Mouse (Mus musculus) liver, adult 10 weeks (tissue): Measurements from ENCODE around the gene Caml. TPM values are rescaled to one million over a fixed set of nuclear protein-coding genes. Genes with fewer than 3 reads are reported as not detected.

ENCODE experiments used
- polyA plus RNA-seq: library from polyadenylated mRNA; stranded (reverse); fragments of 350-450 nt; fragmentation: Illumina TruSeq; extraction: RNeasy Lipid Tissue Mini Kit (QIAGEN cat#74804); gene quantifications from one replicate; pipeline ENCODE4 v1.2.3, GENCODE M21; 2014; ENCODE audit warnings: low read depth, low replicate concordance

The Caml gene
- 28.3 TPM for polyA plus RNA-seq

GRCm38 (mm10) chr13:55622649-55623541, at the start of gene Caml:
TSS of gene Caml (plus strand) at chr13:55623005.

GRCm38 (mm10) chr13:55573432-55573831, 49.4 kb upstream of the Caml start, which contains the start of gene Tmed9:
TSS of gene Tmed9 (plus strand) at chr13:55573732.

GRCm38 (mm10) chr13:55599566-55600540, 23.0 kb upstream of the Caml start, which contains the start of gene B4galt7:
TSS of gene B4galt7 (plus strand) at chr13:55599896.

GRCm38 (mm10) chr13:55634639-55635127, 11.9 kb downstream of the Caml start, which contains the start of gene Ddx46:
TSS of gene Ddx46 (plus strand) at chr13:55635027.

Other genes with a start within 250 kb of the Caml start
- gene Slc34a1, start 224.8 kb upstream of the Caml start, polyA plus RNA-seq: not detected
- not detected for gene Pfn3, start 207.8 kb upstream of the Caml start, polyA plus RNA-seq
- gene F12, start 196.2 kb upstream of the Caml start, polyA plus RNA-seq: 23.3 TPM
- 2.5 TPM for gene Grk6, start 177.9 kb upstream of the Caml start, polyA plus RNA-seq
- gene Prr7, start 158.7 kb upstream of the Caml start, polyA plus RNA-seq: not detected
- gene Dbn1, start 134.9 kb upstream of the Caml start, polyA plus RNA-seq: 0.26 TPM
- 0.24 TPM for gene Pdlim7, start 109.3 kb upstream of the Caml start, polyA plus RNA-seq
- gene Dok3, start 93.7 kb upstream of the Caml start, polyA plus RNA-seq: not detected
- gene Ddx41, start 86.3 kb upstream of the Caml start, polyA plus RNA-seq: 2.3 TPM
- 5.9 TPM for gene Fam193b, start 51.9 kb upstream of the Caml start, polyA plus RNA-seq
- 29.5 TPM for gene Tmed9, start 49.3 kb upstream of the Caml start, polyA plus RNA-seq
- gene B4galt7, start 23.1 kb upstream of the Caml start, polyA plus RNA-seq: 1.5 TPM
- gene Ddx46, start 12.0 kb downstream of the Caml start, polyA plus RNA-seq: 27.6 TPM
- 40.7 TPM for gene B230219D22Rik, start 70.1 kb downstream of the Caml start, polyA plus RNA-seq
- 137 TPM for gene Txndc15, start 91.6 kb downstream of the Caml start, polyA plus RNA-seq
- 25.3 TPM for gene Pcbd2, start 104.4 kb downstream of the Caml start, polyA plus RNA-seq
- not detected for gene Catsper3, start 161.6 kb downstream of the Caml start, polyA plus RNA-seq
- gene Pitx1, start 213.2 kb downstream of the Caml start, polyA plus RNA-seq: not detected